Mouse (Mus musculus) embryonic facial prominence, embryonic 10.5 days (tissue): ENCODE measurements around the gene AI413582. TPM values are rescaled to one million over a fixed set of nuclear protein-coding genes. Genes with fewer than 3 reads are reported as not detected.
A peak's percentile ranks its signal among the peaks of the same experiment; 100 is the strongest.

Source experiments
- DNase-seq: peaks from one replicate; pipeline ENCODE4 v3.0.0-alpha.2; 2017; ENCODE audit warnings: low spot score
- H3K27ac ChIP-seq: fragments of 300-500 bp; sonication (generic); replicated peaks from 2 replicates; pipeline ENCODE4 v1.5.1; 2016; ENCODE audit warnings: mild to moderate bottlenecking
- H3K27me3 ChIP-seq: fragments of 300-500 bp; sonication (generic); replicated peaks from 2 replicates; pipeline ENCODE4 v1.6.1; 2016; ENCODE audit warnings: low read depth, mild to moderate bottlenecking; ENCODE audit not compliant: poor library complexity, severe bottlenecking
- H3K36me3 ChIP-seq: fragments of 300-500 bp; sonication (generic); replicated peaks from 2 replicates; pipeline ENCODE4 v1.6.1; 2016; ENCODE audit warnings: mild to moderate bottlenecking, moderate library complexity
- H3K4me1 ChIP-seq: fragments of 300-500 bp; sonication (generic); 2 replicates; pipeline ENCODE4 v1.6.1; 2016
- H3K4me3 ChIP-seq: fragments of 300-500 bp; sonication (generic); 2 replicates; pipeline ENCODE4 v1.5.1; 2016; ENCODE audit warnings: mild to moderate bottlenecking, moderate library complexity
- H3K9me3 ChIP-seq: fragments of 300-500 bp; sonication (generic); 2 replicates; pipeline ENCODE4 v1.6.1; 2016; ENCODE audit warnings: mild to moderate bottlenecking
- WGBS: fragments of 180-500 bp; shearing (Covaris S2); methylation state at CpG from one replicate; pipeline ENCODE4 v1.1.7; 2016; 5-methylcytosine and 5-hydroxymethylcytosine counted together
- polyA plus RNA-seq: library from polyadenylated mRNA; unstranded; fragments of >200 nt; fragmentation: Nextera tagmentation; extraction: Ambion mirVana; gene quantifications from 2 replicates; pipeline ENCODE4 v1.2.1, GENCODE M21; 2016

AI413582 gene
- polyA plus RNA-seq, 1 experiment from 2014 or later: 15.9 TPM

DNA sequence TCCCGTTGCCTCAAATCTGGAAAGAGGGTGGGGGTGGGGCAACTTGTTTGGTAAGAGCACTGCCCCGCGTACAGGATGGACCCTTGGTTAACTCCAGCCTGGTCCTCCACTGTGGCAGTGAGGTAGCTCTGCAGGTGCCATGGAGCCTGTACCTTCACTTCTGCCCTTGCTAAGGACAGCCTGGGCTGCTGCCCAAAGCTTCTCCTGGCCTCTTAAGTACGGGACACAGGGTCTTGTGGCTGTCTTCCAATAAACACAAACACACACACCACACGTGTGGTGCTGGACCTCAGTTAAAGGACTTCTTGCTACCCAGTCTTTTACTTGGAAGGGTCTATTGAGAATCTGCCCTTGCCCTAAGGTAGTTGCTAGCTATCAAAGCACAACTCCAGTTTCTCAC is 6.7 kb downstream of the AI413582 start:
- H3K27me3 ChIP-seq: no peaks in the 10 kb centered on the region
- H3K36me3 ChIP-seq: peaks cover 38% of the 10 kb centered on the region
- DNase-seq: no peak
- no peaks in the 10 kb centered on the region for H3K9me3 ChIP-seq
- 9% methylated on average over 5 of the region's 5 CpGs for WGBS
- peak overlapping the region; percentile 48 for H3K27ac ChIP-seq
- peaks cover 75% of the 10 kb centered on the region for H3K4me1 ChIP-seq
- peak overlapping the region; percentile 97 for H3K4me3 ChIP-seq

DNA sequence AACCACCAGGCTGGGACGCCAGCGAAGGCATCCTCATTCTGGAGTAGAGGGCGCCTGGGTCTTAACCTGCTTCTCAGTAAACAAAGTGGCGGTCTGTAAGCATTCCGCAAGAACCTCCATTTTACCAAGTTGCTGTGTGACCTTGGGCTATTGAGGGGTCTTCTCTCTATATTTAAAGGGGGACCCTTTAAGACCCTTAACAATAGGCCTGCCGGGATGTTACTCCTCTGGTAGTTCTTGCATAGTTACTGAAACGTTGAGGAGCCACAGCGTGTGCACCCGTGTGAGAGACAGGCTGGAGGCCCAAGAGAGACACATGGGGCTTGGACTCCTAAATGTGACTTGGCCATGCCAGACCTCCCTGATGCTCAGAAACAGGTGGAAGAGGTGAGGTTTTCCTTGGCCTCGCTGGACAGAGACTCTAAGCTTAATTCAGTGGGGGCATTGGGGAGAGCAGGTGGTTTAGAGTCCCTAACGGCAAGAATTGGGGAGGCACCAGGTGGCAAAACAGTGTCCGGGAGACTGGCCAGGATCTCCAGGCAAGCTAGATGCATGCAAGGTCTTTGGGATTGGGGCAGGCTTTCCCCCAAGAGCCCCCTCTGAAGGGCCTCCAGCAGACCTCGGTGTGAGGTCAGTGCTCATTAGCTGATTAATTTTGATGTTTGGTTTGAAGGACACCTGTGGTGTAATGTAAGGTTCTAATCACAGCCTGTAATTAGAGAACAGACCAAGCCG is 7.5 kb downstream of the AI413582 start:
- H3K9me3 ChIP-seq: no peaks in the 10 kb centered on the region
- H3K27ac ChIP-seq: peak overlapping the region; percentile 99
- H3K36me3 ChIP-seq: peaks cover 34% of the 10 kb centered on the region
- H3K27me3 ChIP-seq: no peaks in the 10 kb centered on the region
- peak; percentile 38 for DNase-seq
- peaks cover 77% of the 10 kb centered on the region for H3K4me1 ChIP-seq
- WGBS: 1% methylated on average over 14 of the region's 14 CpGs
- peak overlapping the region; percentile 97 for H3K4me3 ChIP-seq

DNA sequence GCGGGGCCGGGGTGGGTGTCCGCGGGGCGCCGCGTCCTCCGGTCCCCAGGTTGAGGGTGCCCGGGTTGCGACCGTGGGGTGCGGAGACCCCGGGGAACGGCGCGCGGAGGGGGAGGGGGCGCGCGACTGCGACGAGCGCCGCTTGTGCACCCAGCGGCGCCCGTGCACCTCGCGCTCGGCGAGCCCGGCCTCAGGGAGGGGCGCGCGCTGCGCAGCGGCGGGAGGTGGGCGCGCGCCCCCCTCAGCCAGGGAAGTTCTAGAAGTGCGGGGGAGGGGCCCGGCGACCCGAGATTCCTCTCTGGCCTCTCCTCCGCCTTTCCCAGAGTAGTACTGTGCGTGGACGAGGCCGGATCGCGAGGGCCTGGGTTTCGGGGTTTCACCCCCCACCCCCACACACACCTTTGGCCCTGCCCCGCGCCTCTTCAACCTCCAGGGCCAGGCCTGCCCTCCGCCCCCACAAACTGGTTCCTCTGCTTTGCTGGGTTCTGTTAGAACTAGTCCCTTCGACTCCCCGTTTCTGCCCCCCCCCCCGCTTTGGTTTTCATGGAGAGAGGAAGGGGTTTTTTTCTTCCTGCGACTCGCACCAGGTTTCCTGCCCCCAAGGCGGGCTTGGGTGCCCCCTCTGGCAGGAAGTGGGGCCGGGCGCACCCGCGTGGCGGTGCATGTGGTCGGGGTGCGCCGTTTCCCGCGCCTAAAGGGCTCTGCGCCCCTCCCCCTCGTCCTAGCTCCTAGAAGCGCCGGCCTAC is 8.2 kb downstream of the AI413582 start:
- H3K4me1 ChIP-seq: peaks cover 84% of the 10 kb centered on the region
- peak overlapping the region; percentile 97 for H3K4me3 ChIP-seq
- DNase-seq: peak; percentile 88
- H3K27me3 ChIP-seq: no peaks in the 10 kb centered on the region
- H3K36me3 ChIP-seq: peaks cover 31% of the 10 kb centered on the region
- peak overlapping the region; percentile 99 for H3K27ac ChIP-seq
- WGBS: under 1% methylated on average over 75 of the region's 75 CpGs
- no peaks in the 10 kb centered on the region for H3K9me3 ChIP-seq

DNA sequence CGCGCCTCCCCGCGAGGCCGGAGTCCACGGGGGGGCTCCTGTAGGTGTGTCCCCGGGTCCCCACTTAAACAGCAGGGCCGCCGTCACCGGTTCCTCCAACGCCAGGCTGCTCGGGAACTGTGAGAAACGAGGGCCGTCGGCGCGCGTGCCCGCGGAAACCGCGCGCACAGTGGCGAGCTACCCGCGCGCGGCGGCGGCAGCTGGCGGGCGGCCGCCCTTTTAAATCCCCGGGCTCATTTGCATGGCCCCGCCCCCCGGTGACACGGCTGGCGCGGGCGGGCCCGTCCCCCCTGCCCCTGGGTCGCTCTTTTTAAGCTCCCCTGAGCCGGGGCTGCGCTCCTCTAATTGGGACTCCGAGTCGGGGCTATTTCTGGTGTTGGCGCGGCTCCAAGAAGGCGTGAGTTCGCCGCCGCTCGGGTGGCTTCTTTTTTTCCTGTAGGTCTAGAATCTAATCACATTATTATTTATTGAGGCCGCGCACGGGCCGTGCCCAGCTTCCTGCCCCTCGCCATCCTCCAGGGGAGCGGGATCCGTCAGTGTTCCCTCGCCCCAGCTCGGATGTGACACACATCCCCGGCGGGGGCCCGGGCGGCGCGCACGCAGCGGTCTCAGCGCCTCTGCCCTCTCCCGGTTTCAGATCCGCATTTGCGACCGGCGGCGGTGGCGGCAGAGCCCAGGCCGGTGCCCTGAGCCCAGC is 9.1 kb downstream of the AI413582 start, which contains the start of gene Hmga1:
Hmga1 (plus strand) TSS at position 183 of the 697 bp plus-strand sequence.
- H3K9me3 ChIP-seq: no peaks in the 10 kb centered on the region
- H3K27me3 ChIP-seq: no peaks in the 10 kb centered on the region
- H3K4me3 ChIP-seq: peak within 1 kb of the TSS; percentile 97
- peak within 1 kb of the TSS; percentile 99 for H3K27ac ChIP-seq
- WGBS: under 1% methylated on average over 79 of the region's 79 CpGs
- peaks cover 84% of the 10 kb centered on the region for H3K4me1 ChIP-seq
- peak; percentile 96 for DNase-seq
- H3K36me3 ChIP-seq: peaks cover 23% of the 10 kb centered on the region

DNA sequence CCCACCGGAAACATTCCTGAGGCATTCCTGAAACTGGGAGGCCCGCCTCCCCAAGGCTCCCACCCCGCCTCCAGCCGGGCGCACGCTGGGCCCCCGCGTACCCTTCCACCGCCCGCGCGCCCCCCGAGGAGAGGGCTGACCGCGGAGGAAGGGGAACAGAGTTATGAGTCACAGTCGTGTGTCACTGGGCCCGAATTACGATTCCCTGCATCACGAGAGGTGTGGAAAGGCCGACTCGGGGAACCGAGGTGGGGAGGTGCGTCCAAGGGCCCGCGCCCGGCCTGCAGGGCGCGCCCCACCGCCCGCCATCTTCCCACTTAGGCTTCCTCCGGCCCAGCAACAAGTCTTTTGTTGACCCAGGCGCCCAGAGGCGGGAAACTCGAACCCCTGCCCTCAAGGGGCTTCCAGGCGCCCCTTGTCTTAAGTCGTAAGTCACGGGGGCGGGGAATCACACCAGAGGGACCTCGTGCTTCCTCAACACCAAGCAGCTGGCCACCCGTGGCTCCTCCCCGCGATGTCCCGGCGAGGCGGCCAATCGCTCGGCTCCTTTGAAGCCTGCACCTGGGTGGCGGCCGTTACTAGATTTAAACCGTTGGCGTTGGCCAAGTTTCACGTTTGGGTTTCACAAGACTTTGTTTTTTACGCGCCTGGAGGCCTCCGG is 9.9 kb downstream of the AI413582 start:
- whole genome bisulfite sequencing: under 1% methylated on average over 55 of the region's 55 CpGs
- H3K4me1 ChIP-seq: peaks cover 79% of the 10 kb centered on the region
- no peaks in the 10 kb centered on the region for H3K9me3 ChIP-seq
- H3K27ac ChIP-seq: peak overlapping the region; percentile 99
- H3K4me3 ChIP-seq: peak overlapping the region; percentile 97
- DNase-seq: peak; percentile 95
- no peaks in the 10 kb centered on the region for H3K27me3 ChIP-seq
- H3K36me3 ChIP-seq: peaks cover 14% of the 10 kb centered on the region

DNA sequence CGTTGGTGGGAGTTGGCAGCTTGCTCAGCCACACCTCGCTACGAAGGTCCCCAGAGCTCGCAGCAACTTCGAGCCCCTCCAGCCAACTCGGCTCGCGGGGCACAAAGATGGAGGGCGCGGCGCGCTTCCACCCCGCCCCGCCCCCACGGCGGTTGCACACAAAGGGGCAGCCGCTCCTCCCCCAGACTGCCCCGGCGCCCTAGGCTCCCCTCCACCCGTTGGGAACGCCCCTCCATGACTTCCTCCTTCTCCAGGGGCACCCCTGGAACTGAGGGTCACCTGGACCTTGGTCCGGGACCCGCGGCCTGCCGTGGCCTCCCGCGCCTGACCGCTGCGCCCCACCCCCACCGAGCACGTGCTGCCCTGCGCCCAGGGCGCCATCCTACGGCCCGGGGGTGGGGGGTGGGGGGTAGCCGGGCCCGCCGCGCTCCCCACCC is 10.5 kb downstream of the AI413582 start:
- Histone ChIP-seq H3K27me3 (no peaks in the 10 kb centered on the region), H3K27ac (peak overlapping the region; percentile 99), H3K4me1 (peaks cover 73% of the 10 kb centered on the region), H3K4me3 (peak overlapping the region; percentile 97), H3K9me3 (no peaks in the 10 kb centered on the region), H3K36me3 (peaks cover 9% of the 10 kb centered on the region)
- under 1% methylated on average over 39 of the region's 39 CpGs for WGBS
- peak; percentile 92 for DNase-seq

DNA sequence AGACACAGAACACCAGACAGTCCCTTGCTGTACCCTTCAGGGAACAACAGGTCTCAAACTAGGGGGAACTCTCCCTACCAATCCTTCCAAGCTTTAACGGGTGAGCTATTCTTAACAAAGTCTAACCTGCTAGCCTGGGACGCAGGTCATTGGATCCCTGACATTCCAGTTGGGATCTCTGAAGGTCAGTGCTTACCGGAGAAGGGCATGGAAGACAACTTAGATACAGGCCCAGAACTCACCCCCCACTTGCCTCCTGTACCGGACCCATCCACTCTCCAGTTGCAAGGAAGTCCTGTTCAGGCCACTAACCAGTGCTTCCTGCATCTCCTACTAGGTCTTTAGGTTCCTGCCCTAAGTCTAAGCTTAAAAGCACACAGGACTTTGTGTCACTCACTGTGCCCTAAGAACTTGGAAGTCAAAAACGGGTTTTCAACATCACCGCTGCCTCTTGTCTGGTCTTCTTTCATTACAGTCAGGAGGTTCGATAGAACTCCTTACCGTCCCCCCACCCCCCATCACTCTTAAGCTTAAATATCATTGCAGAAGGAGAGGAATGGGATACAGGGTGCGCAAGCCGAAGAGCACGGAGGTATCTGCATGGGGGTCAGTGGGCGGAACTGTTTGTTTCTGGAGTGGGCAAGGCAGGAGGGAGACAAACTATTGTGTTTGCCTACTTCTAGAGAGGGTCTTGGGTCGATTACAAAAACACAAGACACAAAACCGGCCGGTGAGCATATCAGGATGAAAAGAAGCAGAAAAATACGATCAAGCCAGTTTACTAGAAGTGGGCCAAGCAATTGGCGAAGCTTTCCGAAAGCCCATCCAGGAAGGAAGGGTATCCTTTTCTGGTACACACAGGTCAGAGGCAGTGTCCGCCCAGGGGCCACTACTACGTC is 11.2 kb downstream of the AI413582 start:
- Histone ChIP-seq H3K27ac (peak overlapping the region; percentile 99), H3K36me3 (peaks cover 2% of the 10 kb centered on the region; the same call in 1 of the 2 replicates), H3K27me3 (no peaks in the 10 kb centered on the region), H3K9me3 (no peaks in the 10 kb centered on the region), H3K4me3 (peak overlapping the region; percentile 97), H3K4me1 (peaks cover 72% of the 10 kb centered on the region)
- 34% methylated on average over 20 of the region's 20 CpGs for WGBS
- DNase-seq: no peak

DNA sequence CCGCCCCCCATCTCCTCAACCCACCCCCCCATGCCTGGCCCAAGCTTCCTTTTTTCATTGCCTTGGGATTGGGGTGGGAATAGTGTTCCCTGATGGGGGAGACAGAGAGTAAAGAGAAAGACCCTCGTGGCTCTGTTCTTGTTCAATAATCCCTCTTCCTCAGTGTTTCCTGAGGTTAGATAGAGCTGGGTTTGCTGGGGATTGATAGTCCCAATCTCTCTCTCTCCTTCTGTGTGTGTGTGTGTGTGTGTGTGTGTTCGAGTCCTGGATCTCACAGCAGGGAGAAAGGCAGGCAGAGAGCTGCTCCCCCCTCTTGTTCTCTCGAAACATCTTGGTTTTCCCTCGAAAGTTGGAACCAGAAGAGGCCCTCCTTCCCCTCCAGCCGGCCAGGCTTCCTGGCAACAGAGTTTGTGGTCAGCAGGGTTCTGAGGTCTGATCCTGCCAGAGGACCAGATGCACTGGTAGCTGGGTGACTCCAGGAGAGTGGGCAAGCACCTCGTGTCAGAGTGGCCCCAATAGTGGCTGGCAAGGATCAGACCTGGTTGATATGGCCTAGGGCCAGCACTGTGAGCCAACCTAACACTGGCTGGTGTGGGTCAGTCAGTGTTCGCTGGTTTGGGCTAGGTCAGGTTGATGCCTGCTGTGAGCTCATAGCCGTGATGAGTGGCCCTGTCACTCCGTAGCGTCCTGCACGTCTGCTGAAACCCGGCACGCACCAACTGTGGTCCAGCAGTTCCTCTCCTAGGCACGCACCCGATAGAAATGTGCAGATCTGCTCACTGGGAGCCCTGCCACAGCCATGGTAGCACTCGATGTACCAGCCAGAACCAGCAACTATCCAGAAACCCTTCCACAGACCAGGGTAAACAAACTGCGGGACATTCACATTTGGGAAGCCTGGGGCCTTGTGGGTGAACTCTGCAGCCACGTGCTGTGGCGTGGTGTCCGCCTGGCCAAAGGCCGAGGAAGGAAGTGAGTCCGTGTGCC is 13.0 kb downstream of the AI413582 start:
- peak overlapping the region; percentile 31 for H3K27ac ChIP-seq
- H3K36me3 ChIP-seq: no peaks in the 10 kb centered on the region
- 80% methylated on average over 23 of the region's 23 CpGs for whole genome bisulfite sequencing
- peaks cover 64% of the 10 kb centered on the region for H3K4me1 ChIP-seq
- no peak overlapping the region for H3K4me3 ChIP-seq
- no peaks in the 10 kb centered on the region for H3K27me3 ChIP-seq
- no peaks in the 10 kb centered on the region for H3K9me3 ChIP-seq
- no peak for DNase-seq

DNA sequence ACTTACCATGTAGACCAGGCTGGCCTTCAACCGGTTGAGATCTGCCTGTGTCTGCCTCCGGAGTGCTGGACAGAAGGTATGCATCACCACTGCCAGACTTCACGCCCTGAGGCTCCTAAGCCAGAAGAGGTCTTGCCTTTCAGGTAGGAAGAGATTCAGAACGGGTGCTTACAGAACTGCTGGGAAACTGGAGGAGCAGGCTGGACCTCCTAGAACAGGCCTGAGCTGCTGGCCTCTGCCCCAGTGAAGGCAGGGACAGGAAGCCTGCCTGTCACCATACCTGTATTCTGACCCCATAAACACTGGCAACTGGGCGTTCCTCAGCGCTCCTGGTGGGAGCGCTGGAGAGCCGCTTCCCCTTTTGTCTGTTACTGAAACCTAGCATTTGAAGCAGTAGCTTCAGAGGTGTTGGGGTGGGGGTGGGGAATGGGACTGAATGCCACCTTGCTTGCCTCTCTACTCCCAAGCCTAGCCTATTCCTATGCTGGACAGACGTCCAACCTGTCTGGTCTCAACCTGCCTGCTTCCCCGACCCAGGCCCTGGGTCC is 14.1 kb downstream of the AI413582 start:
- H3K36me3 ChIP-seq: no peaks in the 10 kb centered on the region
- WGBS: 48% methylated on average over 10 of the region's 10 CpGs
- DNase-seq: no peak
- no peak overlapping the region for H3K4me3 ChIP-seq
- peaks cover 70% of the 10 kb centered on the region for H3K4me1 ChIP-seq
- H3K27ac ChIP-seq: peak overlapping the region; percentile 31; the same call in 1 of the 2 replicates
- no peaks in the 10 kb centered on the region for H3K9me3 ChIP-seq
- H3K27me3 ChIP-seq: peaks cover 4% of the 10 kb centered on the region; the same call in 1 of the 2 replicates

DNA sequence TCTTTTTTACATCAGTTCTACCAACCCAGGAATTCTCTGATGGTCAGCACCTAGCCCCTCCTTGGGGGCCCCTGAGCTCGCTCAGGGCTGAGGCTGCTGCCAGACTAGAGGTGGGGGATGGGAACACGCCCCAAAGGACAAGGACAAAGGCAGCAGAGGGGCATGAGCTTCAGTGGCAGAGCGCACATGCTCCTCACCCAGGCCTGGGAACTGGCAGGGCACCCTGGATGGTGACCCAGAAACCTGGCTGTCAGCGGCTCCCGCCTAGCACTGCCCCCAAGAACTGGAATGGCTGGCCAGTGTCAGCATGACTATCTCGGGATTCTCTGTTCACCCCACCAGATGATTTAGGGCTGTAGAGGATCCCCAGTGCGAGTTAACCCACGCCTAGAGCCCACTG is 16.3 kb downstream of the AI413582 start:
- Histone ChIP-seq H3K27me3 (peaks cover 10% of the 10 kb centered on the region; the same call in 1 of the 2 replicates), H3K27ac (peak overlapping the region; percentile 81), H3K4me3 (0 out of 2 replicates have a peak overlapping the region, but pooled peaks have one; percentile 8), H3K36me3 (no peaks in the 10 kb centered on the region), H3K4me1 (peaks cover 59% of the 10 kb centered on the region), H3K9me3 (no peaks in the 10 kb centered on the region)
- no peak for DNase-seq
- 50% methylated on average over 8 of the region's 8 CpGs for WGBS
